Mouse (Mus musculus): Measurements from ENCODE around the gene Hsd11b1.
"Not testable (repeated sequence)": the region's sequence is repeated elsewhere in the genome, so short reads cannot be mapped to it uniquely, and the experiment has no call there.

Hsd11b1 gene

GRCm38 (mm10) chr1:193278414-193279045, 14.7 kb upstream of the Hsd11b1 start:
- DNase-seq = no peak

- DNase-seq = no peak
These were observed 10.7 kb upstream of the Hsd11b1 start for GRCm38 (mm10) chr1:193274407-193275071.

- DNase-seq = peak; percentile 27 to 39
These were observed 9.2 kb upstream of the Hsd11b1 start, which contains the start of gene G0s2 for GRCm38 (mm10) chr1:193272916-193273601. Gene G0s2 (minus strand): TSS chr1:193273217.

DNA sequence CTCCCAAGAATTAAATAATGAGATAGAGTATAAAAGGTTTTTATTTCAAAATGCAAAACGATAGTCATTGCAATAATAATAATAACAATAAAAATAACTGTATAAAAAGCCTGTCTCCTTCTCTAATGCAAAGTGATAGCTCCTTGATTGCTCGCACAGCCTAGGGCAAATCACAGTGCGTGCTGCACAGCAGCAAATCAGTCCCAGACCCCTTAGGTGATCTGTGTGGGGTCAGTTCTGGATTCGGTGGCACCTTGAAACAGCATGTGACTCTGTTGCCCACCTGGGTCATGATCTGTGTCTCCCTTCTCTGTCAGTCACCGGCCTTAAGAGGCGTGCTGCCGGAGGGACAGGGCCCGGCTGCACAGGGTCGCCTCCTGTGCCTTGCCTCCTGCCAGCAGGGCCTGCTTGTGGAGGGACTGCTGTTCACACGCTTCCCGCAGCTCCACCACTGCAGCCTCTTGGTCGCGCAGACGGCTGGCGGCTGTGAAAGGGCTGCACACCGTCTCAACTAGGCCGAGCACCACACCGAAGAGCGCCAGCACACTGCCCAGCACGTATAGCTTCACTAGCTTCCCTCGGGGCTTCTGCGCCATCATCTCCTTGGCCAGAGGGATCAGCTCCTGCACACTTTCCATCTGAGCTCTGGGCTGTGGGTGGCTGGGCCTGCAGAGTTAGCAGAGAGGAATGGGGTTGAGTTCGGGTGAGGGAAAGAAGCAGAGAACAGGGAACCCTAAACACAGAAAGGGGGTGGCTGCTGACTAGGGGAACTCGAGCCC, 8.5 kb upstream of the Hsd11b1 start:
- DNase-seq = peak in 1 of 2 experiments; percentile 17

DNA sequence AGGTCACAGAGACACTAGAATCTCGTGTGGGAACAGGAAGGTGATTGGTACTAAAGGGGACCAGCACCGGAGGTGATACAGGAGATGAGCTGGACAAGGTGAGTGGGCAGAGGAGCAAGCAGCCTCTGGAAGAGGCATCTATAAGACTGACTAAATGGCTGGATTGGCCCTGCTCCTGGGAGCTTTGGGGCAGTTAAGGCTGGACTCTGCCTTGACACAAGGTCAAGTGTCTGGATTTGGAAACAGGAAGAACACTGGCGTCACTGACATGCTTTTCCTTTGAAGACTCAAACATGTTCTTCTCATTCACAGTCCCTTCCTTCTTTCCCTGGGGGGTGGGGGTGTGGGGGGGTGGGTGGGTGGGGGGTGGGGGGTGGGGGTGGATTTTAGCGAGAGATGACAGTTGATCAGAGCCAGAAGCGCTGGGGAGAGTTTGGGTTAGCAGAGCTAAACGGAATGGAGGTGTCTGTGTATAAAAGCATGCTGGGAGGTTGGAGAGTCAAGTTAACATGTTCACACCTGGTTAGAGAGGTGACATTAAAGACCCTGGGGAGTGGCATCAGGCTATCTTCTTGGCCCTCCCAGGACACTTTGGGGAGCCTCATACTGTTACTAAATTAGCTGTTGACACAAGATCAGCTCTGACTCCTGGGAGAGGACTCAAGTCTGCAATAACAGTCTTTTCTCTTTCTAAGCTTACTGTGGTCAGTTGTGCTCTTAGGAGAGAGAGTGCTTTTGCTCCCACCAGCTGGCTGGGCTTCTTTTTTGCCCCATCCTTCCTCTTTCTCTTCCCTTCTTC, 7.3 kb upstream of the Hsd11b1 start:
- no peak for DNase-seq

DNA sequence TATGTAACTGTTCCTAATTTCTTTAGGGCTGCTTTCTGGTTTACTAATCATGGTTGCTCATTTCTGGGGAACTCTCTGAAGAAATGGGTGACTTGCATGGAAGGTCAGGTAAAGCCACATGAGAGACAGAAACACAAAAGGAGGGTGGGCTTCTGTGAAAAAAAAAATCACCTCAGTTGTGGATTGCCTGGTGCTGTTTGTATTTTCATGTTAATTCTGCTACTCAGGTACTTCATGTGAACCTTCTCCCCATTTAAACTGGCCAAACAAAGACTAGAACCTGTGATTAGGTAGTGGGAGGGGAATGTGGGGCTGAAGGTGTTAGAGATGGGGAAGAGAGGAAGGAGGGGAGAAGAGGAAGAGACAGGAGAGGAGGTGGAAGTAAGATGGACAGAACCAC, 1.9 kb upstream of the Hsd11b1 start:
- no peak for DNase-seq

DNA sequence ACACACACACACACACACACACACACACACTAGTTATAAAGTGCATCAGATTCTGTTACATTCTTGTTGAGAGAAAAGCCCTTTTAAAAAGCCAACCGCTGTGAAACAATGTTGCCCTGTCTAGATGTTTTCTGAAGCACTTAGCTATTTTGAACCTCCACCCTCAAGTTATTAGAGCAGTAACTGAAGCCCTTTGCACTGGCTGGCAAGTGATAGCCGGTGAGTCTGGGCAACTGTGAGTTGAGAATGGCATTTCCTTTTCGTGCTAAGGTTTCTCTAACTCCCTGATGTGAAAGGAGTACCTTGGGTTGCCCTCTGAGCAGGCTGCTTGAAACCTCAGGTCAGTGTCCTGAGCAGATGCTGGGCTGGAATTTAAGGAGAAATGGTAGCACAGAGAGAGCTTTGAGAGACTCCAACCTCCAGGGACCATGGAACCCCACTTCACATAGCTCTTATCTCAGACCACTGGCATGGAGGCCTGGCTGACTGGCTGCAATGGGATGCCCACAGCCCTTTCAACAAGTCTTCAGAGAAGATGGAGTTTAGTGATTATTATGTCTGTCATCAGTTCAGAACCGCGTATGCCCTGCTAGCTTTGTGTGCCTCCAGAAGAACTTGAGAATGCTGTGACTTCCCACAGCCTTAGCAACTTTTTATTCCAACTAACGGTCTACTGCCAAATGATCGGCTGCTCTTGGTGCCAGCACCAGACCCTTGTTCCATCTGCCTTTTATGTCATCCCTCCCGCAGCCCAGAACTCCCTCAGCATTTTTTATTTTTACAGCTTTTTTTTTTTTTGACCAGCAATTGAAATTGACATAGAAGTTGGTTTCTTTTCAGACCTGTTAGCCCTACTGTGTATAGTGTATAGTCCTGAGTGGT, 608 bp downstream of the Hsd11b1 start:
- no peak for DNase-seq

DNA sequence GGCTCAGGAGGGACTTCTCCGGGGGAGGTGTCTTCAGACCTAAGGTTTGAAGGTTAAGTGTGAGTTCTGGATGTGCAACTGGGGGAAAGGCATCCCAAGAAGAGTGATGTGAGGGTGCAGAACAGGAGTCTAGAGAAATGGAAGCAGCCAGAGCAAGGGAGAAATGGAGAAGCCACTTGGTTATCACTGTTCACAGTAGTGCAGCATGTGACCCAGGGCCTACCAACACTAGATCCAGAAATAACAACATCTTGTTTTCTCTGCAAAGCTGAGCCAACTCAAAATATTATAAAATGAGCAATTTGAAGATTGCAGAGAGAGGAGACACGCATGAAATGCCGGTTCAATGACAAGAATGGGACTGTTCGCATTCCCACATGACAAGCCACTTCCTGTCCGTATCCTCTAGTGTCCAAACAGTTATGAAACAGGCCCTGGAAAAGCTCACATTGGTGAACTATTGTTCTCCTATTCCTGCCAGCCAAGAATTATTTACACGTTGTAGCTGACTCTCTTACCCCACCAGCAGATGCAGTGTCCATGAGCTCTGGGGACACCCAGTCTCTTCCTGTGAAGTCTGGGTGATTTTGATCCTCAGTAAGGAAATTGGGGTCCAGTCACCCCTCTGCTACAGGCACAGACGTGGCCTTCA, 1.9 kb downstream of the Hsd11b1 start:
- DNase-seq = no peak

DNA sequence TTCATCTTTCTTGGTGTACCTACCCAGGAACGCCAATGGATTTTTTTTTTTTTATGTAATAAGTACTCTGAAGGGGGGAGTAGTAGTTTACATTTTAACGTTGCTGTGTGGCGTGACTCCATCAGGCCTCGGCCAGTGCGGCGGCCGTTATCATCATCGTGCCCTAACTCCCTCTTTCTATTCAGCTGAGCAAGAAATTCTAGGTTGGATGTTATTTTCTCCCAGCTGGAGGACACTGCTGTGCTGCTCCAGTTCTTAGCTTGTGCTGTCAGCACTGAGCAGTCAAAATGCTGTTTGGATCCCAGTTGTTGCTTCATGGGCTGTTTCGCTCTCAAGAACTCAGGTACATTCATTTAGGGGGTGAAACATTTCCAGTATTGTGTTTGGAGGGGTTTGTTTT, 4.3 kb downstream of the Hsd11b1 start:
- no peak for DNase-seq

GRCm38 (mm10) chr1:193256621-193257098, 7.2 kb downstream of the Hsd11b1 start:
- no peak for DNase-seq

DNA sequence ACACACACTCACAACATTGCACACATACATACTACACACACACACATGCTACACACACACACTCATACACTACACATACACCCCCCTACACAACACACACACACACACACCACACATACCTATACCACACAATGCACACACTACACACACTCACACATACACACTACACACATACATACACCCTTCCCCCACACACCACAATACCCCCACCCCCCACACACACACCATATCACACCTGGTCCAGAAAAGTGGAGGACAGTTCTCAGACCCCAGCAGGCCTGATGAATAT, 7.6 kb downstream of the Hsd11b1 start:
- DNase-seq = no peak

DNA sequence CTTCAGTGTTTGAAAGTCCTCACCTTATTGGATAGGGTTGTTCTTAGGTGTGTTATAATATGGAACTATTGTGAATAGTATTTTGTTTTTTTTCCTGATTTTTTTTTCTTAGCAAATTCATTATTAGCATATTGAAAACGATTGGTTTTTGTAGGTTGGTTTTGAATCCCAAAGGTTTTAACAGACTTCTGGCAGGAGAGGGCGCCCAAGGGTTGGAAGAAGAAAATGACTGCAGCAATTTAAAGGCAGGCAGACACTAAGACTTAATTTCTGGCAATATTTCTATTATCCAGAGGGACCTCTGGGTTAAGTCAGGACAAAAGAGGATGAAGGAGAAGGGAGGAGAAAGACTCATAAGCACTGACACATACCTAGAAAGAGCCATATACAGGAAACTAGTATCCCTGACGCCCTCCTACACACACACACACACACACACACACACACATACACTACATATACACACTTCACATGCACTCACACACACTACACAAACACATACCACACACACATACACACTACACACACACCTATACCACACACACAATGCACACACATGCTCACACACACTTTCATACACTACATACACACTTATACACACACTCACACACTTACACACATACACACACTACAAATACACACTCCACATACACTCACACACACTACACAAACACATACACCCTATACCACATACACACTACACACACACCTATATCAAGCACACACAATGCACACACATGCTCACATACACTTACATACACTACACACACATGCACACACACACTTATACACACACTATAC, 8.2 kb downstream of the Hsd11b1 start:
- peak in 1 of 2 experiments; percentile 54 for DNase-seq

- no peak for DNase-seq
These were observed 8.8 kb downstream of the Hsd11b1 start for GRCm38 (mm10) chr1:193255032-193255431.

DNA sequence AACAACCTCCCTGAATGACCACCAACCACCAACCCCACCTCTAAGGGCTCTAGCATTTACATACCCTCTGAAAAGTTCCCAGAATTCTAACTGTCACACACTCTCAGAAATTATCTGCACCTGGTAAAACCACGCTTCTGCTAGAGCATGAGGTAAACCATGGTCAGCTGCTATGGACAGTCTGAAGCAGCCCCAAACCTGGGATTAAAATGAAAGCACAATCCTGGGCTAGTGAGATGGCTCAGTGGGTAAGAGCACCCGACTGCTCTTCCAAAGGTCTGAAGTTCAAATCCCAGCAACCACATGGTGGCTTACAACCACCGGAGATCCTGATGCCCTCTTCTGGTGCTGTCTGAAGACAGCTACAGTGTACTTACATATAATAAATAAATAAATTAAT, 10.0 kb downstream of the Hsd11b1 start:
- DNase-seq = not testable (repeated sequence)

- no peak for DNase-seq
These were observed 11.3 kb downstream of the Hsd11b1 start for GRCm38 (mm10) chr1:193252616-193253015.

- DNase-seq = no peak
These were observed 12.5 kb downstream of the Hsd11b1 start for GRCm38 (mm10) chr1:193251386-193251785.

DNA sequence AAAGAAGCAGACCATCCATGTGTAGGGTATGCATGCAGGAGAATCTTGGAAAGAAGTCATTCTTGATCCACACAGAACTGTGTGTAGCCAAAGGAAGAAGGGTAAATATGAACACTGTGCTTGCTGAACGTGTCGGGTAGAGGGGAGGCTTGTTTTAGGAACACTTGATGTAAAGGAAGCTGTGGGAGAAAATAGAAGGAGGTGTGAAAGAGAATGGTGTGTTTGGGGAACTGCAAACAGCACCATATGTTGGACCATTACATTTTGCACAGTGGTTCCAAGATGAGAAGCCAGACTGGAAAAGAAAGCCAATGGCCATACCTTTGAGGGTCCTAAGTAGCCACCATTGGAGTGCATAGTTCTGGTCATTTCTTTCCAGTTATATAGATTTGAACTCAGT, 13.8 kb downstream of the Hsd11b1 start:
- no peak for DNase-seq

DNA sequence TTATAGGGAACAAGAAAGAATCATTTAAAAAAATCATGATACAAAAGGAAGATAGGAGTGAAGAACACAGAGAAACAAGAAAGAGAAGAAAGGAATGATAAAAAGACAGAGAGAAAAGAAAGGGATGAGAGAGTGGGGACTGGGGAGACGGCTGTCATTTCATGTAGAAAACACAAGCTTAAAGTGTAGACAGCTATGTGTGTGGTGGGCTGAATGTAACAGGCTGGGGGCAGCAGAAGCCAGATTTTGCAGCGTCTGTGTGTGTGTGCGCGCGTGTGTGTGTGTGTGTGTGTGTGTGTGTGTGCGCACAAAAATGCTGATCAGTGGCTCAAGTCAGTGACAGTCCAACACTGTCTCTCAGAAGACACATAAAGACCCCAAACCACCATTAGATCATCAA, 19.6 kb downstream of the Hsd11b1 start:
- no peak for DNase-seq

DNA sequence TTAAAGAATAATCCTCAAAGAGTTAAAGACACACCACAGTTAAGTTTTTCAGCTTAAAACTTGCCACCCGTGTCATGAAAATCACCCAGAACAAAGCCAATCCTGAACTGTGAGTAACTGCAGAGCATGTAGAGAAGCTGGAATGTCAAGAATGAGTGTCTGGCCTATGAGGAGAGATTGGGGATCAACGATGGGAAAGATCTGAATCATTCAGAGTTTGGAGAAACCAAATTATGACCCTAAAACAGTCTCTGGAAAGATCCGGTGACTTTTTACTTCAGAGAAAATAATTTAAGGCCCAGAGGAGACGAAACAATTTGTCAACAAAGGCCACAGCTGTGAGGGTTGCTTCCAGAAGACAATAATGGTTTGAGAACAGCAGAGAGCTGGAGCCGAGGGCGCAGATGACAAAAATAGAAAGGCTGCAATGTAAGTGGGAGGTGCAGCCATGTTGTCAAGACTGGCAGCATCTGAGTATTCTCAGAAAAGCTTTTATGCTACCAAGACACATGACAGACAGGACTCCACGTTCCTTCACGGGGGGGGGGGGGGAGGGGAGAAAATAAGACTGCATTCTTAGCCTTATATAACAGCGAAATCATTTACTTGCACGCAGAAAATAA, 20.2 kb downstream of the Hsd11b1 start:
- no peak for DNase-seq

DNA sequence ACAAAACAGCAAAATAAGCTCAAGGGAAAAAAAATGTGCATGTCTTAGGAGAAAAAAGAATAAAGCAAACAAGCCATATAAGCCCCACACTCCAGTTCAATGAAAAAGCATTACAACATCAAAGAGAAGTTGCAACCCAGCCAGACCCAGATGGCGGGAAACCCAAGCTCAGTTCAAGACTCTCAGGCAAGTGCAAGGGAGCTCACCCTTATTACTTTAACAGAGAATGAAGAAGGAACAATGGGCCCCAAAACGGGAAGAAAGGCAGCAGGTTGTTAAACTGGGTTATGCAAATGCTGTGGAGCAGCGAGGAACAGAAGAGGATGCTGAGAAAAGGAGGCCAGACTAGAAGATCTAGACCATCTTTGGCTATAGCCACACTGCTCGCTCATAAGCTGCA, 21.0 kb downstream of the Hsd11b1 start:
- no peak for DNase-seq

Measured in thymus, adult 18-20 months (tissue).